Mouse (Mus musculus): Measurements from ENCODE around the gene Klhl31. TPM values are rescaled to one million over a fixed set of nuclear protein-coding genes. Genes with fewer than 3 reads are reported as not detected.

Klhl31 gene
- polyA plus RNA-seq, 1 experiment from 2014 or later, result 0.33 TPM

- no peak for ATAC-seq (ENCODE audit: insufficient read depth)
These were observed 12.8 kb upstream of the Klhl31 start for GRCm38 (mm10) chr9:77623318-77624050.

GRCm38 (mm10) chr9:77624171-77624570, 12.1 kb upstream of the Klhl31 start:
- WGBS, result 82% methylated on average over 5 of the region's 5 CpGs
- ATAC-seq (ENCODE audit: insufficient read depth) (no peak), DNase-seq (no peak)
- Histone ChIP-seq H3K27ac (ENCODE audit: low read depth) (no peak overlapping the region), H3K4me1 (ENCODE audit: insufficient read depth) (no peaks in the 10 kb centered on the region), H3K9me3 (ENCODE audit: low read depth, low read length) (no peaks in the 10 kb centered on the region), H3K27me3 (ENCODE audit: insufficient read depth, low read length) (no peaks in the 10 kb centered on the region), H3K4me3 (ENCODE audit: low read depth, low read length) (no peak overlapping the region), H3K9ac (no peak overlapping the region), H3K4me2 (no peak overlapping the region), H3K36me3 (ENCODE audit: insufficient read depth) (no peaks in the 10 kb centered on the region)
- TF ChIP-seq CTCF (IDR thresholded peaks at IDR 0.05; ENCODE audit: low read depth), result no peak

More at GRCm38 (mm10) chr9:77623318-77624050, 12.8 kb upstream of the Klhl31 start:
- Histone ChIP-seq H3K4me3 (ENCODE audit: low read depth, low read length) (no peak overlapping the region), H3K27me3 (ENCODE audit: insufficient read depth, low read length) (no peaks in the 10 kb centered on the region), H3K4me1 (ENCODE audit: insufficient read depth) (no peaks in the 10 kb centered on the region), H3K27ac (ENCODE audit: low read depth) (no peak overlapping the region), H3K4me2 (no peak overlapping the region), H3K36me3 (ENCODE audit: insufficient read depth) (no peaks in the 10 kb centered on the region), H3K9me3 (ENCODE audit: low read depth, low read length) (no peaks in the 10 kb centered on the region), H3K9ac (no peak overlapping the region)
- TF ChIP-seq CTCF (IDR thresholded peaks at IDR 0.05; ENCODE audit: low read depth), result no peak
- no peak for DNase-seq
- whole genome bisulfite sequencing, result 90% methylated on average over 6 of the region's 6 CpGs

GRCm38 (mm10) chr9:77628676-77629075, 7.6 kb upstream of the Klhl31 start:
- WGBS, result 79% methylated on average over 10 of the region's 10 CpGs
- no peak for TF ChIP-seq CTCF (IDR thresholded peaks at IDR 0.05; ENCODE audit: low read depth)
- ATAC-seq (ENCODE audit: insufficient read depth), result no peak

GRCm38 (mm10) chr9:77629708-77630107, 6.6 kb upstream of the Klhl31 start:
- no peak for ATAC-seq (ENCODE audit: insufficient read depth)
- DNase-seq, result peak; percentile 30
- H3K9ac ChIP-seq, result no peak overlapping the region
- no peak overlapping the region for H3K4me3 ChIP-seq (ENCODE audit: low read depth, low read length)
- 48% methylated on average over 5 of the region's 5 CpGs for WGBS
- no peak overlapping the region for H3K4me2 ChIP-seq
- H3K27me3 ChIP-seq (ENCODE audit: insufficient read depth, low read length), result no peaks in the 10 kb centered on the region
- H3K4me1 ChIP-seq (ENCODE audit: insufficient read depth), result no peaks in the 10 kb centered on the region
- no peaks in the 10 kb centered on the region for H3K9me3 ChIP-seq (ENCODE audit: low read depth, low read length)
- TF ChIP-seq CTCF (IDR thresholded peaks at IDR 0.05; ENCODE audit: low read depth), result no peak
- H3K27ac ChIP-seq (ENCODE audit: low read depth), result no peak overlapping the region
- H3K36me3 ChIP-seq (ENCODE audit: insufficient read depth), result no peaks in the 10 kb centered on the region

More at GRCm38 (mm10) chr9:77628676-77629075, 7.6 kb upstream of the Klhl31 start:
- Histone ChIP-seq H3K27ac (ENCODE audit: low read depth) (no peak overlapping the region), H3K4me1 (ENCODE audit: insufficient read depth) (no peaks in the 10 kb centered on the region), H3K27me3 (ENCODE audit: insufficient read depth, low read length) (no peaks in the 10 kb centered on the region), H3K9me3 (ENCODE audit: low read depth, low read length) (no peaks in the 10 kb centered on the region), H3K9ac (no peak overlapping the region), H3K4me3 (ENCODE audit: low read depth, low read length) (no peak overlapping the region), H3K4me2 (no peak overlapping the region), H3K36me3 (ENCODE audit: insufficient read depth) (no peaks in the 10 kb centered on the region)
- no peak for DNase-seq

GRCm38 (mm10) chr9:77630764-77631163, 5.5 kb upstream of the Klhl31 start:
- peak; percentile 27 for DNase-seq
- Histone ChIP-seq H3K27ac (ENCODE audit: low read depth) (no peak overlapping the region), H3K36me3 (ENCODE audit: insufficient read depth) (no peaks in the 10 kb centered on the region), H3K4me2 (no peak overlapping the region), H3K27me3 (ENCODE audit: insufficient read depth, low read length) (no peaks in the 10 kb centered on the region), H3K9me3 (ENCODE audit: low read depth, low read length) (no peaks in the 10 kb centered on the region), H3K9ac (no peak overlapping the region), H3K4me1 (ENCODE audit: insufficient read depth) (no peaks in the 10 kb centered on the region), H3K4me3 (ENCODE audit: low read depth, low read length) (no peak overlapping the region)
- ATAC-seq (ENCODE audit: insufficient read depth), result no peak
- no peak for TF ChIP-seq CTCF (IDR thresholded peaks at IDR 0.05; ENCODE audit: low read depth)
- WGBS, result 65% methylated on average over 7 of the region's 7 CpGs

- Histone ChIP-seq H3K4me1 (ENCODE audit: insufficient read depth) (0 out of 2 replicates have a peak, but pooled peaks cover 2% of the 10 kb centered on the region), H3K27ac (ENCODE audit: low read depth) (no peak overlapping the region), H3K4me3 (ENCODE audit: low read depth, low read length) (no peak overlapping the region), H3K36me3 (ENCODE audit: insufficient read depth) (no peaks in the 10 kb centered on the region), H3K9ac (no peak overlapping the region), H3K27me3 (ENCODE audit: insufficient read depth, low read length) (no peaks in the 10 kb centered on the region), H3K4me2 (no peak overlapping the region), H3K9me3 (ENCODE audit: low read depth, low read length) (no peaks in the 10 kb centered on the region)
- DNase-seq, result no peak
- 88% methylated on average over 3 of the region's 3 CpGs for WGBS
- no peak for TF ChIP-seq CTCF (IDR thresholded peaks at IDR 0.05; ENCODE audit: low read depth)
- no peak for ATAC-seq (ENCODE audit: insufficient read depth)
These were observed 3.9 kb upstream of the Klhl31 start for GRCm38 (mm10) chr9:77632432-77632831.

GRCm38 (mm10) chr9:77636003-77636402, 297 bp upstream of the Klhl31 start:
- Histone ChIP-seq H3K27ac (ENCODE audit: low read depth) (no peak overlapping the region; the same call in 1 of the 2 replicates), H3K27me3 (ENCODE audit: insufficient read depth, low read length) (no peaks in the 10 kb centered on the region), H3K4me2 (no peak overlapping the region), H3K4me3 (ENCODE audit: low read depth, low read length) (no peak overlapping the region), H3K4me1 (ENCODE audit: insufficient read depth) (0 out of 2 replicates have a peak, but pooled peaks cover 3% of the 10 kb centered on the region), H3K9ac (no peak overlapping the region), H3K36me3 (ENCODE audit: insufficient read depth) (no peaks in the 10 kb centered on the region), H3K9me3 (ENCODE audit: low read depth, low read length) (no peaks in the 10 kb centered on the region)
- DNase-seq (no peak), ATAC-seq (ENCODE audit: insufficient read depth) (no peak)
- TF ChIP-seq CTCF (IDR thresholded peaks at IDR 0.05; ENCODE audit: low read depth), result no peak
- 65% methylated on average over 5 of the region's 5 CpGs for WGBS
